Mouse (Mus musculus) splenic B cell, adult 2 months (primary cell): ENCODE data around the gene Lamc2.
"Not testable (repeated sequence)": the region's sequence is repeated elsewhere in the genome, so short reads cannot be mapped to it uniquely, and the experiment has no call there.

ENCODE experiments used
- DNase-seq: peaks from one replicate; pipeline ENCODE4 v3.0.0-alpha.2; 2011; ENCODE audit warnings: low read depth, low spot score
- H3K27me3 ChIP-seq: 2 replicates; pipeline ENCODE4 v1.6.1; 2012; ENCODE audit warnings: mild to moderate bottlenecking, low read length, moderate library complexity, mixed read lengths; ENCODE audit not compliant: control insufficient read depth, poor library complexity, insufficient read depth, severe bottlenecking
- H3K36me3 ChIP-seq: 2 replicates; pipeline ENCODE4 v1.6.1; 2012; ENCODE audit warnings: mild to moderate bottlenecking, low read length, moderate library complexity, mixed read lengths; ENCODE audit not compliant: control insufficient read depth, poor library complexity, insufficient read depth, severe bottlenecking

Lamc2 gene

DNA sequence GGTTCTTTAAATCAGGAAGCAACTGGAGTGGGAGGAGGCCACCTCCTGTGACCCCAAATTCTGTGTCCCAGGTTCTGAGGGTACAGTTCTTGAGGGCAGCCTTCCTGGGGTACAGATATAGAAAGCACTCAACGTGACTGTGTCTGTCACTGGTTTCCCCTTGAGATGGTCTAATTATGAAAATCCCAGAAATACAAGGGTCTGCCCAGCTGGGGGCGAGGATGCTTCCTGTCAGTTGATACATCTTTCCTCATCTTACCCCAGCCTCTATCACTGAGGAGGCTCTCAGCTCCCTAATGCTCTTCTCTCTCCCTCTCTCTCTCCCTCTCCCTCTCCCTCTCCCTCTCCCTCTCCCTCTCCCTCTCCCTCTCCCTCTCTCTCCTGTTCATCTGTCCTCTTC, 96.2 kb downstream of the Lamc2 start:
- no peak for DNase-seq
- H3K27me3 ChIP-seq, result no peaks in the 10 kb centered on the region
- no peaks in the 10 kb centered on the region for H3K36me3 ChIP-seq

- H3K36me3 ChIP-seq, result no peaks in the 10 kb centered on the region
- no peaks in the 10 kb centered on the region for H3K27me3 ChIP-seq
- DNase-seq, result no peak
Measured at GRCm38 (mm10) chr1:153087771-153088170, 98.5 kb downstream of the Lamc2 start.

DNA sequence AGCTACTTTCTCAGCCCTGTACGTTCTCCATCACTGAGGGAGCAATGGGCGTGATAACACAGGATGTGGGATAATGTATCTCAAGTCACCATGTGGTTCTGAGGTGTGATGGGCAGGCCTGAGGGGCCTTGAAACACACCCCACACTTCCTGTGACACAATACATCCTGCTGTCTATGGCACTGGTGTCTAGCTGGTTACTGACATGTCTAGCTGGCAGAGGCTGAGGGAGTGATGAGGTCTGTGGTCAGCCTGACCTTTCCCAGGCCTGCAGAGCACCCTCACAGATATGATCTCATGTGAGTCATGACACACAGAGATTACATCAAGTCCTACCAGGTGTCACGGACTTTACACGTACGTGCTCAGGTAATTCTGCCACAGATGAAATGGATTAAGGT, 101.0 kb downstream of the Lamc2 start:
- no peaks in the 10 kb centered on the region for H3K27me3 ChIP-seq
- H3K36me3 ChIP-seq, result no peaks in the 10 kb centered on the region
- DNase-seq, result no peak

GRCm38 (mm10) chr1:153084191-153084590, 102.1 kb downstream of the Lamc2 start:
- Histone ChIP-seq H3K27me3 (no peaks in the 10 kb centered on the region), H3K36me3 (no peaks in the 10 kb centered on the region)
- no peak for DNase-seq

DNA sequence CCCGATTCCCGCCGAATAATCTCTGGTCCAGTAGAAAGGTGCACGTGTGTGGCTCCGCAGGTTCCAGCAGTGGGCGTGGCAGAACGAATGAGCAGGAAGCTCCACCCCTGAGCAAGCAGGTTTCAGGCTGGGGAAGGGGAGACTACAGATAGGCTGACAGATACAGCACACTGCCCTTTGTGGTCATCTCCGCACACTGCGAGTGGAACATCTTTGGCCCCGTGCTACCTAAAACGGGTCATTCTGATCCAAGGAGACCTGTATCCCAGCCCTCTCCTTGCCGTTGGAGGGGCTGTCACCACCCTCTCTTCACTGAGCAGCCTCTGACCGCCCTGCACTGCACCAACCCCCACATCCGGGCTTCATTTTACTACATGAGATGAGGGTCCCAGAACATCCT, 103.0 kb downstream of the Lamc2 start:
- not testable (repeated sequence) for DNase-seq, H3K27me3 ChIP-seq, H3K36me3 ChIP-seq

- Histone ChIP-seq H3K36me3 (no peaks in the 10 kb centered on the region), H3K27me3 (no peaks in the 10 kb centered on the region)
- no peak for DNase-seq
Measured at GRCm38 (mm10) chr1:153075955-153076354, 110.3 kb downstream of the Lamc2 start.

DNA sequence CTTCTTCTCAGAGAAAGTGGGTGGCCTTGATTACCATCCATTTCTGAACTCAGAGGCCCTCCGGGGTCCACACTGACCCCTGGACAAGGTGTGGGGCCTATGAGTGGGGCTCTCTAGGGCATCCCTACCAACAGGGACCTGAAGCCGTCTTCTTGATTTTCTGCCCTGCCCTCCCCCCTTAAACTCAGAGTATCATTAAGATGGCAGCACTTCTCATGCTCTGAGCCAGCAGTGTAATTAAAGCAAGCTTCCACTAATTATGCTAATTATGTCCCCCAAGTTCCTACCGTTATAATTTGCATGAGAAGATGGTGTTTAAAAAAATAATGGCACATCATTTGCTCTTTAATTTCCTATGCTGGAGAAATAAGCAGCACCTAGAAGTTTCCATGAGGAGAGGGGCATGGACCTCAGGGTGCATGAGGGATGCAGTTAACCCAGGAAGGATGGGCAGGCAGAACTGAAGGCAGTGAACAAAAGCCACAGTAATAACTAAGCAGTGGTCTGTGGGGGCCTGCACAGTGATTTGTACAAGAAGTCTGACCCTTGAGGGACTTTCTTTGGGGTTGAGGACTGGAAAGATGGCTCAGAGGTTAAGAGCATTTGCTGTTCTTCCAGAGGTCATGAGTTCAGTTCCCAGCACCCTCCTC, 111.0 kb downstream of the Lamc2 start:
- Histone ChIP-seq H3K27me3 (no peaks in the 10 kb centered on the region), H3K36me3 (no peaks in the 10 kb centered on the region)
- DNase-seq, result no peak

GRCm38 (mm10) chr1:153073441-153073840, 112.8 kb downstream of the Lamc2 start:
- no peaks in the 10 kb centered on the region for H3K27me3 ChIP-seq
- no peaks in the 10 kb centered on the region for H3K36me3 ChIP-seq
- DNase-seq, result no peak
